Mouse (Mus musculus) midbrain, embryonic 15.5 days (tissue): Measurements from ENCODE around the gene Ksr1. TPM values are rescaled to one million over a fixed set of nuclear protein-coding genes. Genes with fewer than 3 reads are reported as not detected.

Experiments
- ATAC-seq: fragments of 200-750 bp; cut with Nextera tagmentation; replicated peaks from 2 replicates; pipeline ENCODE4 v1.8.0; 2017; ENCODE audit warnings: moderate TSS enrichment
- H3K27ac ChIP-seq: fragments of 300-500 bp; sonication (generic); 2 replicates; pipeline ENCODE4 v1.5.1; 2015; ENCODE audit warnings: mild to moderate bottlenecking, inconsistent platforms
- H3K27me3 ChIP-seq: fragments of 300-500 bp; sonication (generic); replicated peaks from 2 replicates; pipeline ENCODE4 v1.6.1; 2015; ENCODE audit warnings: inconsistent platforms
- H3K36me3 ChIP-seq: fragments of 300-500 bp; sonication (generic); replicated peaks from 2 replicates; pipeline ENCODE4 v1.6.1; 2015; ENCODE audit warnings: inconsistent platforms
- H3K4me1 ChIP-seq: fragments of 300-500 bp; sonication (generic); 2 replicates; pipeline ENCODE4 v1.6.1; 2015; ENCODE audit warnings: inconsistent platforms
- H3K4me2 ChIP-seq: fragments of 300-500 bp; sonication (generic); 2 replicates; pipeline ENCODE4 v1.6.1; 2015; ENCODE audit warnings: inconsistent platforms, mild to moderate bottlenecking, moderate library complexity
- H3K4me3 ChIP-seq: fragments of 300-500 bp; sonication (generic); 2 replicates; pipeline ENCODE4 v1.5.1; 2015; ENCODE audit warnings: mild to moderate bottlenecking, inconsistent platforms
- H3K9ac ChIP-seq: fragments of 300-500 bp; sonication (generic); 2 replicates; pipeline ENCODE4 v1.6.1; 2015; ENCODE audit warnings: mild to moderate bottlenecking, inconsistent platforms
- H3K9me3 ChIP-seq: fragments of 300-500 bp; sonication (generic); 2 replicates; pipeline ENCODE4 v1.6.1; 2016; ENCODE audit warnings: inconsistent platforms
- WGBS: fragments of 180-500 bp; shearing (Covaris S2); methylation state at CpG from one replicate; pipeline ENCODE4 v1.1.7; 2015; ENCODE audit warnings: mixed read lengths; 5-methylcytosine and 5-hydroxymethylcytosine counted together
- polyA plus RNA-seq: library from polyadenylated mRNA; unstranded; fragments of >200 nt; fragmentation: Nextera tagmentation; extraction: Ambion mirVana; gene quantifications from 2 replicates; pipeline ENCODE4 v1.2.1, GENCODE M21; 2015

The Ksr1 gene
- polyA plus RNA-seq, 1 experiment from 2014 or later, result 5.1 TPM

GRCm38 (mm10) chr11:78968121-78968520, 178.1 kb downstream of the Ksr1 start:
- no peak overlapping the region for H3K4me2 ChIP-seq
- 0 out of 2 replicates have a peak, but pooled peaks cover 5% of the 10 kb centered on the region for H3K4me1 ChIP-seq
- H3K36me3 ChIP-seq, result no peaks in the 10 kb centered on the region
- no peak overlapping the region for H3K27ac ChIP-seq
- no peak for ATAC-seq
- no peaks in the 10 kb centered on the region for H3K27me3 ChIP-seq
- H3K4me3 ChIP-seq, result no peak overlapping the region
- H3K9me3 ChIP-seq, result no peaks in the 10 kb centered on the region
- H3K9ac ChIP-seq, result no peak overlapping the region
- WGBS, result 86% methylated on average over 4 of the region's 4 CpGs

DNA sequence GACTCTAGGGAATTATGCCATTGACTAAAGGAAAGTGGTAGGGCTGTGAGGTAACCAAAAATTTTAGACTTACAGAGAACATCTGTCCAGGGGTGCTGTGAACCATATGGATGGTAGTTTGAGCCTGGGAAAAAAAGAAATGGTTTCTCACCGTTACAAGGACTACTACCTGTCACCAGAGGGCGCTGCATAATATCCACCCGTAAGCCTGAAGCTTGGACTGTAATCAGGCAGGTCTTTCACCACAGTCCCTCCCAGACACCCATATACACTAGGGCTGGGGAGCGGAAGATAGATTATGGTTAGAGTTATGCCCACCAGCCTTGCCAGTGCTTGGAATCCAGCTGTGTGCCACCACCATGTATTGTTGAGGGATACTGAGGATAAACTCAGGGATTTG, 178.8 kb downstream of the Ksr1 start:
- Histone ChIP-seq H3K9ac (no peak overlapping the region), H3K36me3 (no peaks in the 10 kb centered on the region), H3K27ac (no peak overlapping the region), H3K27me3 (no peaks in the 10 kb centered on the region), H3K4me2 (no peak overlapping the region), H3K9me3 (no peaks in the 10 kb centered on the region), H3K4me1 (no peaks in the 10 kb centered on the region), H3K4me3 (no peak overlapping the region)
- no peak for ATAC-seq
- 26% methylated on average over 4 of the region's 4 CpGs for WGBS

Other genes starting within 250 kb of the Ksr1 start
- 1.1 and 1.6 TPM in 2 replicates for gene Nos2, start 225.6 kb downstream of the Ksr1 start, polyA plus RNA-seq
- 8.5 and 11.8 TPM in 2 replicates for gene Lgals9, start 161.5 kb downstream of the Ksr1 start, polyA plus RNA-seq
- 463 and 505 TPM in 2 replicates for gene Wsb1, start 108.3 kb upstream of the Ksr1 start, polyA plus RNA-seq
- gene Gm9964, start 150.5 kb upstream of the Ksr1 start, polyA plus RNA-seq, result not detected in 2 replicates
- 6.1 and 7.0 TPM in 2 replicates for gene Nf1, start 193.3 kb upstream of the Ksr1 start, polyA plus RNA-seq